Mouse (Mus musculus) neural tube, embryonic 11.5 days (tissue): ENCODE data around the gene Il11ra1. TPM values are rescaled to one million over a fixed set of nuclear protein-coding genes. Genes with fewer than 3 reads are reported as not detected.
"Not testable (repeated sequence)": the region's sequence is repeated elsewhere in the genome, so short reads cannot be mapped to it uniquely, and the experiment has no call there.

Source experiments
- ATAC-seq: fragments of 200-750 bp; cut with Nextera tagmentation; 2 replicates; pipeline ENCODE4 v1.8.0; 2017; ENCODE audit warnings: moderate number of reproducible peaks, mild to moderate bottlenecking, moderate TSS enrichment, moderate library complexity; ENCODE audit not compliant: insufficient read depth, low FRiP score, low TSS enrichment
- DNase-seq: peaks from one replicate; pipeline ENCODE4 v3.0.0-alpha.2; 2015; ENCODE audit warnings: low spot score
- H3K27ac ChIP-seq: fragments of 300-500 bp; sonication (generic); 2 replicates; pipeline ENCODE4 v1.5.1; 2014; ENCODE audit warnings: low read depth, mild to moderate bottlenecking, low read length
- H3K27me3 ChIP-seq: fragments of 300-500 bp; sonication (generic); 2 replicates; pipeline ENCODE4 v1.6.1; 2014; ENCODE audit warnings: mild to moderate bottlenecking, low read length, mixed read lengths; ENCODE audit not compliant: control insufficient read depth, insufficient read depth
- H3K36me3 ChIP-seq: fragments of 300-500 bp; sonication (generic); 2 replicates; pipeline ENCODE4 v1.6.1; 2014; ENCODE audit warnings: mild to moderate bottlenecking, low read length, moderate library complexity, mixed read lengths; ENCODE audit not compliant: control insufficient read depth, insufficient read depth
- H3K4me1 ChIP-seq: fragments of 300-500 bp; sonication (generic); 2 replicates; pipeline ENCODE4 v1.6.1; 2014; ENCODE audit warnings: low read length, mixed read lengths; ENCODE audit not compliant: control insufficient read depth, insufficient read depth
- H3K4me2 ChIP-seq: fragments of 300-500 bp; sonication (generic); 2 replicates; pipeline ENCODE4 v1.6.1; 2014; ENCODE audit warnings: low read depth, mild to moderate bottlenecking, moderate library complexity
- H3K4me3 ChIP-seq: fragments of 300-500 bp; sonication (generic); 2 replicates; pipeline ENCODE4 v1.5.1; 2014; ENCODE audit warnings: low read depth, low read length
- H3K9ac ChIP-seq: fragments of 300-500 bp; sonication (generic); 2 replicates; pipeline ENCODE4 v1.6.1; 2014; ENCODE audit warnings: mild to moderate bottlenecking, low read length
- H3K9me3 ChIP-seq: fragments of 300-500 bp; sonication (generic); 2 replicates; pipeline ENCODE4 v1.6.1; 2016; ENCODE audit warnings: low read length; ENCODE audit not compliant: control insufficient read depth
- WGBS: fragments of 180-500 bp; shearing (Covaris S2); extraction: QIAGEN DNeasy Blood & Tissue Kit; methylation state at CpG from one replicate; pipeline ENCODE4 v1.1.7; 2014; 5-methylcytosine and 5-hydroxymethylcytosine counted together
- polyA plus RNA-seq: library from polyadenylated mRNA; unstranded; fragments of >200 nt; fragmentation: Nextera tagmentation; extraction: Ambion mirVana; gene quantifications from 2 replicates; pipeline ENCODE4 v1.2.1, GENCODE M21; 2014

Il11ra1 gene
- polyA plus RNA-seq, 1 experiment from 2014 or later: 65.9 TPM

GRCm38 (mm10) chr4:41783197-41783596, 83.4 kb downstream of the Il11ra1 start:
- WGBS: 36% methylated on average over 3 of the region's 3 CpGs
- ATAC-seq, H3K27me3 ChIP-seq, H3K4me2 ChIP-seq, H3K27ac ChIP-seq, H3K4me1 ChIP-seq, H3K4me3 ChIP-seq, H3K36me3 ChIP-seq, DNase-seq, H3K9ac ChIP-seq, H3K9me3 ChIP-seq: not testable (repeated sequence)

Other genes with a start within 250 kb of the Il11ra1 start
- 8.5 and 9.2 TPM in 2 replicates for gene Kif24, start 235.1 kb upstream of the Il11ra1 start, polyA plus RNA-seq
- gene Nudt2, start 234.8 kb upstream of the Il11ra1 start, polyA plus RNA-seq: 57.2 and 62.9 TPM in 2 replicates
- 7.1 and 9.6 TPM in 2 replicates for gene AI464131, start 196.9 kb upstream of the Il11ra1 start, polyA plus RNA-seq
- gene 1110017D15Rik, start 182.7 kb upstream of the Il11ra1 start, polyA plus RNA-seq: 2.5 and 3.4 TPM in 2 replicates
- 10.2 and 11.6 TPM in 2 replicates for gene Fam219a, start 130.5 kb upstream of the Il11ra1 start, polyA plus RNA-seq
- gene Dnaic1, start 130.2 kb upstream of the Il11ra1 start, polyA plus RNA-seq: 0.62 and 2.8 TPM in 2 replicates
- 36.9 and 43.3 TPM in 2 replicates for gene Enho, start 59.7 kb upstream of the Il11ra1 start, polyA plus RNA-seq
- gene Cntfr, start 2.9 kb upstream of the Il11ra1 start, polyA plus RNA-seq: 43.8 and 44.2 TPM in 2 replicates
- 80.4 and 81.2 TPM in 2 replicates for gene Rpp25l, start 13.5 kb downstream of the Il11ra1 start, polyA plus RNA-seq
- gene Dctn3, start 23.2 kb downstream of the Il11ra1 start, polyA plus RNA-seq: 171 and 180 TPM in 2 replicates
- gene Arid3c, start 31.2 kb downstream of the Il11ra1 start, polyA plus RNA-seq: 1.2 and 2.0 TPM in 2 replicates
- gene Galt, start 55.2 kb downstream of the Il11ra1 start, polyA plus RNA-seq: 22.7 and 25.3 TPM in 2 replicates
- 77.8 and 83.7 TPM in 2 replicates for gene Sigmar1, start 56.2 kb downstream of the Il11ra1 start, polyA plus RNA-seq
- 64.8 and 69.6 TPM in 2 replicates for gene Ccl27a, start 74.3 kb downstream of the Il11ra1 start, polyA plus RNA-seq
- gene Gm21541, start 203.6 kb downstream of the Il11ra1 start, polyA plus RNA-seq: not detected in 2 replicates
- 1.6 and 2.1 TPM in 2 replicates for gene Gm20878, start 241.6 kb downstream of the Il11ra1 start, polyA plus RNA-seq